Mouse (Mus musculus) kidney, adult 2 months (tissue): ENCODE data around the gene Slc9a8. TPM values are rescaled to one million over a fixed set of nuclear protein-coding genes. Genes with fewer than 3 reads are reported as not detected.

ENCODE experiments used
- DNase-seq: peaks from one replicate; pipeline ENCODE4 v3.0.0; 2021
- H3K27ac ChIP-seq: fragments of 200-500 bp; 2 replicates; pipeline ENCODE4 v1.5.1; 2012; ENCODE audit warnings: low read depth, low read length, control low read depth, inconsistent platforms; ENCODE audit not compliant: insufficient read depth
- H3K27me3 ChIP-seq: fragments of 200-500 bp; replicated peaks from 2 replicates; pipeline ENCODE4 v1.6.1; 2012; ENCODE audit warnings: mild to moderate bottlenecking, moderate library complexity, low read length, inconsistent platforms; ENCODE audit not compliant: control insufficient read depth, insufficient read depth
- H3K36me3 ChIP-seq: fragments of 200-500 bp; 2 replicates; pipeline ENCODE4 v1.6.1; 2012; ENCODE audit warnings: mild to moderate bottlenecking, moderate library complexity, low read length, inconsistent platforms; ENCODE audit not compliant: control insufficient read depth, insufficient read depth
- H3K4me1 ChIP-seq: fragments of 200-500 bp; 2 replicates; pipeline ENCODE4 v1.6.1; 2011; ENCODE audit warnings: low read length; ENCODE audit not compliant: control insufficient read depth, insufficient read depth
- H3K4me3 ChIP-seq: fragments of 200-500 bp; 2 replicates; pipeline ENCODE4 v1.5.1; 2011; ENCODE audit warnings: mild to moderate bottlenecking, low read depth, low read length, control low read depth; ENCODE audit not compliant: insufficient read depth
- CTCF ChIP-seq: fragments of 200-500 bp; conservative IDR thresholded peaks from 2 replicates; pipeline ENCODE4 v1.5.1; 2011; ENCODE audit warnings: low read depth, mild to moderate bottlenecking, control low read depth, low read length, moderate library complexity, mixed read lengths; ENCODE audit not compliant: insufficient read depth, insufficient read length
- POLR2A ChIP-seq: fragments of 200-500 bp; IDR thresholded peaks from one replicate; pipeline ENCODE4 v1.6.1; 2011; ENCODE audit warnings: low read depth, low read length, control low read depth
- WGBS: fragments of 180-500 bp; shearing (Covaris S2); methylation state at CpG from one replicate; pipeline ENCODE4 v1.1.7; 2018; 5-methylcytosine and 5-hydroxymethylcytosine counted together
- polyA plus RNA-seq: library from polyadenylated mRNA; depleted of rRNA; stranded (reverse); fragments of >200 nt; gene quantifications from 2 replicates; pipeline ENCODE4 v1.2.3, GENCODE M21; 2012

Slc9a8 gene
- polyA plus RNA-seq, 1 experiment, result 226 TPM

GRCm38 (mm10) chr2:167447207-167447606 is 25.7 kb downstream of the Slc9a8 start:
- 97% methylated on average over 7 of the region's 7 CpGs for WGBS
- Histone ChIP-seq H3K4me3 (no peak overlapping the region), H3K27ac (no peak overlapping the region), H3K27me3 (no peaks in the 10 kb centered on the region), H3K36me3 (peaks cover 2% of the 10 kb centered on the region; the same call in 1 of the 2 replicates), H3K4me1 (no peaks in the 10 kb centered on the region; the same call in 1 of the 2 replicates)
- DNase-seq, result no peak
- TF ChIP-seq POLR2A (no peak), CTCF (no peak)

GRCm38 (mm10) chr2:167447629-167448028 is 26.1 kb downstream of the Slc9a8 start:
- no peak for DNase-seq
- 96% methylated on average over 8 of the region's 8 CpGs for WGBS
- Histone ChIP-seq H3K4me1 (no peaks in the 10 kb centered on the region; the same call in 1 of the 2 replicates), H3K27ac (no peak overlapping the region), H3K36me3 (peaks cover 2% of the 10 kb centered on the region; the same call in 1 of the 2 replicates), H3K27me3 (no peaks in the 10 kb centered on the region), H3K4me3 (no peak overlapping the region)
- TF ChIP-seq POLR2A, result no peak
- no peak for TF ChIP-seq CTCF

GRCm38 (mm10) chr2:167449331-167450275 is 28.1 kb downstream of the Slc9a8 start:
- no peaks in the 10 kb centered on the region for H3K27me3 ChIP-seq
- 0 out of 2 replicates have a peak, but pooled peaks cover 1% of the 10 kb centered on the region for H3K36me3 ChIP-seq
- WGBS, result 60% methylated on average over 21 of the region's 21 CpGs
- H3K27ac ChIP-seq, result peak overlapping the region; percentile 63
- H3K4me1 ChIP-seq, result no peaks in the 10 kb centered on the region; the same call in 1 of the 2 replicates
- DNase-seq, result no peak
- TF ChIP-seq POLR2A (no peak), CTCF (no peak)
- no peak overlapping the region for H3K4me3 ChIP-seq

- H3K27ac ChIP-seq, result peak overlapping the region; percentile 27
- H3K4me1 ChIP-seq, result no peaks in the 10 kb centered on the region; the same call in 1 of the 2 replicates
- H3K27me3 ChIP-seq, result no peaks in the 10 kb centered on the region
- H3K4me3 ChIP-seq, result peak overlapping the region; percentile 27; the same call in 1 of the 2 replicates
- WGBS, result 79% methylated on average over 8 of the region's 8 CpGs
- H3K36me3 ChIP-seq, result 0 out of 2 replicates have a peak, but pooled peaks cover 1% of the 10 kb centered on the region
- peak; percentile 67 for DNase-seq
- TF ChIP-seq CTCF, result peak; percentile 35; the same call in 1 of the 2 replicates
- peak; percentile 9 for TF ChIP-seq POLR2A
These were observed 29.1 kb downstream of the Slc9a8 start for GRCm38 (mm10) chr2:167450647-167451046.

- Histone ChIP-seq H3K27me3 (no peaks in the 10 kb centered on the region), H3K4me3 (no peak overlapping the region), H3K36me3 (0 out of 2 replicates have a peak, but pooled peaks cover 1% of the 10 kb centered on the region), H3K27ac (no peak overlapping the region), H3K4me1 (no peaks in the 10 kb centered on the region; the same call in 1 of the 2 replicates)
- 52% methylated on average over 3 of the region's 3 CpGs for WGBS
- TF ChIP-seq CTCF, result no peak
- no peak for TF ChIP-seq POLR2A
- peak; percentile 42 for DNase-seq
These were observed 32.3 kb downstream of the Slc9a8 start for GRCm38 (mm10) chr2:167453814-167454213.

- Histone ChIP-seq H3K27me3 (no peaks in the 10 kb centered on the region), H3K4me1 (no peaks in the 10 kb centered on the region), H3K27ac (no peak overlapping the region), H3K4me3 (no peak overlapping the region), H3K36me3 (0 out of 2 replicates have a peak, but pooled peaks cover 1% of the 10 kb centered on the region)
- no peak for DNase-seq
- TF ChIP-seq CTCF (no peak), POLR2A (no peak)
- 79% methylated on average over 5 of the region's 5 CpGs for WGBS
These were observed 35.0 kb downstream of the Slc9a8 start for GRCm38 (mm10) chr2:167456361-167457020.
